Mouse (Mus musculus) testis, adult 2 months (tissue): ENCODE data around the gene Hoxb4.

ENCODE experiments used
- CTCF ChIP-seq: fragments of 200-500 bp; IDR thresholded peaks from 2 replicates; pipeline ENCODE4 v1.5.1; 2012; ENCODE audit warnings: low read depth, mild to moderate bottlenecking, inconsistent platforms, low read length, moderate library complexity; ENCODE audit not compliant: control insufficient read depth, insufficient read depth, insufficient replicate concordance
- POLR2A ChIP-seq: fragments of 200-500 bp; IDR thresholded peaks from 2 replicates; pipeline ENCODE4 v1.6.1; 2012; ENCODE audit warnings: low read depth, mild to moderate bottlenecking, inconsistent platforms, low read length, moderate library complexity; ENCODE audit not compliant: control insufficient read depth

DNA sequence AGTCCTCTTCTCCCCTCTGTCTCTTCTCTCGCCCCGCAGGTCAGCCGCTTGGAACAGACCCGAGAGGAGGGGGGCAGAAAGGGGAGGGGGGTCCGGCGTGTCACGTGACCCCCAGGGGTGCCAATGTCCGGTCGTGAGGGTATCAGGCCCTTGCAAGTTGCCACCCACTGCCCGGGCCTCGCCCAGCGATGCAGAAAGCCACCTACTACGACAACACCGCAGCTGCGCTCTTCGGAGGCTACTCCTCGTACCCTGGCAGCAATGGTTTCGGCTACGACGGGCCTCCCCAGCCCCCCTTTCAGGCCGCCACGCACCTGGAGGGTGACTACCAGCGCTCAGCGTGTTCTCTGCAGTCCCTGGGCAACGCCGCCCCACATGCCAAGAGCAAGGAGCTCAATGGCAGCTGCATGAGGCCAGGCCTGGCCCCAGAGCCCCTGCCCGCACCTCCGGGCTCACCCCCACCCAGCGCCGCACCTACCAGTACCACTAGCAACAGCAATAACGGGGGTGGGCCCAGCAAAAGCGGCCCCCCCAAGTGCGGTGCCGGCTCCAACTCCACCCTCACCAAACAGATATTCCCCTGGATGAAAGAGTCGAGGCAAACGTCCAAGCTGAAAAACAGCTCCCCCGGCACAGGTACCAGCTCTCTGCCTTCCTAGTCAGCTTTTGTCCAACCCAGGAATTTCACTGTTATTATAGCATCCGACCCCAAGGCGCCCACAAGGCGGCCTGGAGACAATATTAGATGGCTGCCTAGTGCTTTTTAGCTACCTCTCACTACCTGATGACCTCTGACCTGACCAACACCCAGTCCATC lies 26.2 kb downstream of the Hoxb4 start:
- TF ChIP-seq POLR2A: no peak
- no peak for TF ChIP-seq CTCF
